Mouse (Mus musculus): ENCODE measurements around the gene Bnc2. TPM values are rescaled to one million over a fixed set of nuclear protein-coding genes. Genes with fewer than 3 reads are reported as not detected.

Gene Bnc2
- total RNA-seq (2023) = not detected in 2 replicates

GRCm38 (mm10) chr4:84675171-84675973 lies at the start of gene Bnc2:
Gene Bnc2, minus strand, starts transcription at chr4:84675275.

Other genes starting within 250 kb of the Bnc2 start
- gene Cntln, start 209.0 kb upstream of the Bnc2 start, total RNA-seq (2023) = 5.2 and 7.1 TPM in 2 replicates